Mouse (Mus musculus) intestine, embryonic 16.5 days (tissue): Measurements from ENCODE around the gene Cdk17. TPM values are rescaled to one million over a fixed set of nuclear protein-coding genes. Genes with fewer than 3 reads are reported as not detected.

Experiments used
- ATAC-seq: fragments of 200-750 bp; cut with Nextera tagmentation; 2 replicates; pipeline ENCODE4 v1.8.0; 2017; ENCODE audit warnings: moderate TSS enrichment, moderate library complexity
- H3K27ac ChIP-seq: fragments of 300-500 bp; sonication (generic); 2 replicates; pipeline ENCODE4 v1.5.1; 2014; ENCODE audit warnings: mild to moderate bottlenecking, low read length
- H3K27me3 ChIP-seq: fragments of 300-500 bp; sonication (generic); replicated peaks from 2 replicates; pipeline ENCODE4 v1.6.1; 2014; ENCODE audit warnings: low read length, control low read depth, mixed read lengths; ENCODE audit not compliant: control insufficient read depth, insufficient read depth
- H3K36me3 ChIP-seq: fragments of 300-500 bp; sonication (generic); 2 replicates; pipeline ENCODE4 v1.6.1; 2014; ENCODE audit warnings: low read length, control low read depth; ENCODE audit not compliant: control insufficient read depth, insufficient read depth
- H3K4me1 ChIP-seq: fragments of 300-500 bp; sonication (generic); 2 replicates; pipeline ENCODE4 v1.6.1; 2014; ENCODE audit warnings: low read length, control low read depth, mixed read lengths; ENCODE audit not compliant: control insufficient read depth, insufficient read depth
- H3K4me2 ChIP-seq: fragments of 300-500 bp; sonication (generic); 2 replicates; pipeline ENCODE4 v1.6.1; 2014; ENCODE audit warnings: low read depth, low read length, control low read depth
- H3K4me3 ChIP-seq: fragments of 300-500 bp; sonication (generic); 2 replicates; pipeline ENCODE4 v1.5.1; 2014; ENCODE audit warnings: mild to moderate bottlenecking, low read length
- H3K9ac ChIP-seq: fragments of 300-500 bp; sonication (generic); 2 replicates; pipeline ENCODE4 v1.6.1; 2014; ENCODE audit warnings: low read depth, low read length
- H3K9me3 ChIP-seq: fragments of 300-500 bp; sonication (generic); 2 replicates; pipeline ENCODE4 v1.6.1; 2016; ENCODE audit warnings: low read length, control low read depth; ENCODE audit not compliant: control insufficient read depth
- WGBS: fragments of 180-500 bp; shearing (Covaris S2); extraction: QIAGEN DNeasy Blood & Tissue Kit; methylation state at CpG from one replicate; pipeline ENCODE4 v1.1.7; 2014; 5-methylcytosine and 5-hydroxymethylcytosine counted together
- polyA plus RNA-seq: library from polyadenylated mRNA; unstranded; fragments of >200 nt; fragmentation: Nextera tagmentation; extraction: Ambion mirVana; gene quantifications from 2 replicates; pipeline ENCODE4 v1.2.1, GENCODE M21; 2015

The Cdk17 gene
- polyA plus RNA-seq, 1 experiment from 2014 or later: 8.3 TPM

GRCm38 (mm10) chr10:93122399-93123184 is 38.1 kb upstream of the Cdk17 start:
- H3K4me1 ChIP-seq: no peaks in the 10 kb centered on the region
- 74% methylated on average over 12 of the region's 12 CpGs for WGBS
- H3K36me3 ChIP-seq: no peaks in the 10 kb centered on the region
- H3K27me3 ChIP-seq: no peaks in the 10 kb centered on the region
- H3K9ac ChIP-seq: no peak overlapping the region
- H3K4me2 ChIP-seq: no peak overlapping the region
- no peaks in the 10 kb centered on the region for H3K9me3 ChIP-seq
- no peak overlapping the region for H3K27ac ChIP-seq
- no peak overlapping the region for H3K4me3 ChIP-seq
- ATAC-seq: no peak

GRCm38 (mm10) chr10:93123310-93123709 is 37.4 kb upstream of the Cdk17 start:
- Histone ChIP-seq H3K4me2 (no peak overlapping the region), H3K4me3 (no peak overlapping the region), H3K9me3 (no peaks in the 10 kb centered on the region), H3K9ac (no peak overlapping the region), H3K27ac (no peak overlapping the region), H3K36me3 (no peaks in the 10 kb centered on the region), H3K27me3 (no peaks in the 10 kb centered on the region), H3K4me1 (no peaks in the 10 kb centered on the region)
- 80% methylated on average over 4 of the region's 4 CpGs for WGBS
- no peak for ATAC-seq

- Histone ChIP-seq H3K4me1 (no peaks in the 10 kb centered on the region), H3K4me3 (no peak overlapping the region; the same call in 1 of the 2 replicates), H3K36me3 (no peaks in the 10 kb centered on the region), H3K9me3 (no peaks in the 10 kb centered on the region), H3K4me2 (peak overlapping the region; percentile 19; the same call in 1 of the 2 replicates), H3K9ac (no peak overlapping the region), H3K27me3 (no peaks in the 10 kb centered on the region), H3K27ac (peak overlapping the region; percentile 36; the same call in 1 of the 2 replicates)
- 53% methylated on average over 12 of the region's 12 CpGs for WGBS
- peak; percentile 55; the same call in 1 of the 2 replicates for ATAC-seq
Measured at GRCm38 (mm10) chr10:93123957-93124613, 36.6 kb upstream of the Cdk17 start.

GRCm38 (mm10) chr10:93126025-93126424 is 34.6 kb upstream of the Cdk17 start:
- H3K36me3 ChIP-seq: no peaks in the 10 kb centered on the region
- H3K4me3 ChIP-seq: no peak overlapping the region
- no peaks in the 10 kb centered on the region for H3K9me3 ChIP-seq
- H3K9ac ChIP-seq: no peak overlapping the region
- WGBS: 59% methylated on average over 3 of the region's 3 CpGs
- H3K4me1 ChIP-seq: no peaks in the 10 kb centered on the region
- no peak overlapping the region for H3K4me2 ChIP-seq
- no peak overlapping the region for H3K27ac ChIP-seq
- no peak for ATAC-seq
- no peaks in the 10 kb centered on the region for H3K27me3 ChIP-seq

GRCm38 (mm10) chr10:93128566-93128965 is 32.1 kb upstream of the Cdk17 start:
- H3K4me2 ChIP-seq: no peak overlapping the region
- 83% methylated on average over 2 of the region's 2 CpGs for WGBS
- ATAC-seq: no peak

GRCm38 (mm10) chr10:93129345-93129744 is 31.3 kb upstream of the Cdk17 start:
- Histone ChIP-seq H3K27ac (no peak overlapping the region), H3K27me3 (no peaks in the 10 kb centered on the region), H3K4me3 (no peak overlapping the region), H3K4me2 (no peak overlapping the region), H3K9me3 (no peaks in the 10 kb centered on the region), H3K9ac (no peak overlapping the region), H3K36me3 (no peaks in the 10 kb centered on the region), H3K4me1 (no peaks in the 10 kb centered on the region)
- no peak for ATAC-seq
- 78% methylated on average over 1 of the region's 1 CpGs for WGBS

More at GRCm38 (mm10) chr10:93128566-93128965, 32.1 kb upstream of the Cdk17 start:
- Histone ChIP-seq H3K36me3 (no peaks in the 10 kb centered on the region), H3K4me3 (no peak overlapping the region), H3K27me3 (no peaks in the 10 kb centered on the region), H3K9me3 (no peaks in the 10 kb centered on the region), H3K9ac (no peak overlapping the region), H3K27ac (no peak overlapping the region), H3K4me1 (no peaks in the 10 kb centered on the region)

GRCm38 (mm10) chr10:93129904-93130455 is 30.7 kb upstream of the Cdk17 start:
- Histone ChIP-seq H3K9me3 (no peaks in the 10 kb centered on the region), H3K27me3 (no peaks in the 10 kb centered on the region), H3K36me3 (no peaks in the 10 kb centered on the region), H3K9ac (no peak overlapping the region), H3K4me3 (no peak overlapping the region), H3K4me2 (no peak overlapping the region), H3K4me1 (no peaks in the 10 kb centered on the region), H3K27ac (no peak overlapping the region)
- WGBS: 77% methylated on average over 9 of the region's 9 CpGs
- no peak for ATAC-seq

- H3K4me1 ChIP-seq: no peaks in the 10 kb centered on the region
- H3K36me3 ChIP-seq: no peaks in the 10 kb centered on the region
- no peaks in the 10 kb centered on the region for H3K27me3 ChIP-seq
- ATAC-seq: no peak
- H3K9ac ChIP-seq: no peak overlapping the region
- H3K4me3 ChIP-seq: no peak overlapping the region
- H3K4me2 ChIP-seq: no peak overlapping the region
- no peak overlapping the region for H3K27ac ChIP-seq
- WGBS: 59% methylated on average over 10 of the region's 10 CpGs
- no peaks in the 10 kb centered on the region for H3K9me3 ChIP-seq
Measured at GRCm38 (mm10) chr10:93130456-93130940, 30.2 kb upstream of the Cdk17 start.

GRCm38 (mm10) chr10:93131865-93132566 is 28.7 kb upstream of the Cdk17 start:
- Histone ChIP-seq H3K27me3 (no peaks in the 10 kb centered on the region), H3K36me3 (no peaks in the 10 kb centered on the region), H3K9me3 (no peaks in the 10 kb centered on the region), H3K4me3 (no peak overlapping the region), H3K4me2 (no peak overlapping the region), H3K9ac (no peak overlapping the region), H3K4me1 (no peaks in the 10 kb centered on the region), H3K27ac (no peak overlapping the region)
- no peak for ATAC-seq
- 90% methylated on average over 9 of the region's 9 CpGs for WGBS
